Mouse (Mus musculus): ENCODE data around the gene Calr4. TPM values are rescaled to one million over a fixed set of nuclear protein-coding genes. Genes with fewer than 3 reads are reported as not detected.

The Calr4 gene
- polyA plus RNA-seq (2017; shearing (Covaris generic)), result not detected

GRCm38 (mm10) chr4:109234185-109234584, at the start of gene Calr4:
Calr4 (plus strand) TSS chr4:109234485.
- ATAC-seq, result no peak

GRCm38 (mm10) chr4:109185616-109186405, 48.5 kb upstream of the Calr4 start:
- ATAC-seq, result no peak

GRCm38 (mm10) chr4:109191598-109191997, 42.7 kb upstream of the Calr4 start:
- no peak for ATAC-seq

- no peak for ATAC-seq
Measured at GRCm38 (mm10) chr4:109193886-109194285, 40.4 kb upstream of the Calr4 start.

- ATAC-seq, result no peak
Measured at GRCm38 (mm10) chr4:109195900-109196629, 38.2 kb upstream of the Calr4 start.

GRCm38 (mm10) chr4:109199069-109199468, 35.2 kb upstream of the Calr4 start:
- no peak for ATAC-seq

- ATAC-seq, result peak; percentile 92
Measured at GRCm38 (mm10) chr4:109201582-109202424, 32.5 kb upstream of the Calr4 start, which contains the start of gene Osbpl9. Osbpl9 (minus strand) TSS chr4:109202272.

GRCm38 (mm10) chr4:109203931-109204330, 30.4 kb upstream of the Calr4 start:
- ATAC-seq, result no peak

- no peak for ATAC-seq
Measured at GRCm38 (mm10) chr4:109204416-109204815, 29.9 kb upstream of the Calr4 start.

- no peak for ATAC-seq
Measured at GRCm38 (mm10) chr4:109207524-109207923, 26.8 kb upstream of the Calr4 start.

GRCm38 (mm10) chr4:109210253-109210652, 24.0 kb upstream of the Calr4 start:
- no peak for ATAC-seq

GRCm38 (mm10) chr4:109210881-109211280, 23.4 kb upstream of the Calr4 start:
- ATAC-seq, result no peak

GRCm38 (mm10) chr4:109213986-109214385, 20.3 kb upstream of the Calr4 start:
- ATAC-seq, result no peak

- no peak for ATAC-seq
Measured at GRCm38 (mm10) chr4:109218008-109218407, 16.3 kb upstream of the Calr4 start.

- ATAC-seq, result no peak
Measured at GRCm38 (mm10) chr4:109220441-109220940, 13.8 kb upstream of the Calr4 start.

GRCm38 (mm10) chr4:109222001-109222400, 12.3 kb upstream of the Calr4 start:
- ATAC-seq, result no peak

- no peak for ATAC-seq
Measured at GRCm38 (mm10) chr4:109224762-109225552, 9.3 kb upstream of the Calr4 start.

- no peak for ATAC-seq
Measured at GRCm38 (mm10) chr4:109225606-109226005, 8.7 kb upstream of the Calr4 start.

GRCm38 (mm10) chr4:109226071-109226470, 8.2 kb upstream of the Calr4 start:
- peak; percentile 23 for ATAC-seq

- peak; percentile 95 for ATAC-seq
Measured at GRCm38 (mm10) chr4:109229766-109230279, 4.5 kb upstream of the Calr4 start.

- no peak for ATAC-seq
Measured at GRCm38 (mm10) chr4:109234806-109235350, 593 bp downstream of the Calr4 start.

Measured in inflammation-experienced regulatory T-cells, adult 6 months (primary cell).